Mouse (Mus musculus) testis, adult 2 months (tissue): ENCODE results near the gene Tnrc6b. TPM values are rescaled to one million over a fixed set of nuclear protein-coding genes. Genes with fewer than 3 reads are reported as not detected.
A peak's percentile ranks its signal among the peaks of the same experiment; 100 is the strongest.

Experiments
- H3K27ac ChIP-seq: fragments of 200-500 bp; 2 replicates; pipeline ENCODE4 v1.5.1; 2012; ENCODE audit warnings: low read depth, low read length; ENCODE audit not compliant: control insufficient read depth, insufficient read depth
- H3K27me3 ChIP-seq: fragments of 200-500 bp; 2 replicates; pipeline ENCODE4 v1.6.1; 2012; ENCODE audit warnings: mild to moderate bottlenecking, low read length, moderate library complexity; ENCODE audit not compliant: control insufficient read depth, insufficient read depth
- H3K36me3 ChIP-seq: fragments of 200-500 bp; 2 replicates; pipeline ENCODE4 v1.6.1; 2012; ENCODE audit warnings: mild to moderate bottlenecking, low read length; ENCODE audit not compliant: control insufficient read depth, insufficient read depth
- H3K4me1 ChIP-seq: fragments of 200-500 bp; 2 replicates; pipeline ENCODE4 v1.6.1; 2012; ENCODE audit warnings: low read length; ENCODE audit not compliant: control insufficient read depth, insufficient read depth
- H3K4me3 ChIP-seq: fragments of 200-500 bp; 2 replicates; pipeline ENCODE4 v1.5.1; 2012; ENCODE audit warnings: low read depth, mild to moderate bottlenecking, low read length, moderate library complexity, mixed read lengths; ENCODE audit not compliant: control insufficient read depth
- CTCF ChIP-seq: fragments of 200-500 bp; IDR thresholded peaks from 2 replicates; pipeline ENCODE4 v1.5.1; 2012; ENCODE audit warnings: low read depth, mild to moderate bottlenecking, inconsistent platforms, low read length, moderate library complexity; ENCODE audit not compliant: control insufficient read depth, insufficient read depth, insufficient replicate concordance
- POLR2A ChIP-seq: fragments of 200-500 bp; IDR thresholded peaks from 2 replicates; pipeline ENCODE4 v1.6.1; 2012; ENCODE audit warnings: low read depth, mild to moderate bottlenecking, inconsistent platforms, low read length, moderate library complexity; ENCODE audit not compliant: control insufficient read depth
- polyA plus RNA-seq: library from polyadenylated mRNA; depleted of rRNA; stranded (reverse); fragments of >200 nt; gene quantifications from 2 replicates; pipeline ENCODE4 v1.2.3, GENCODE M21; 2012

The Tnrc6b gene
- polyA plus RNA-seq, 1 experiment, result 26.5 TPM

GRCm38 (mm10) chr15:80948145-80949135 lies 237.3 kb downstream of the Tnrc6b start, which contains the start of gene Adsl:
TSS of gene Adsl (plus strand) at chr15:80948490.
- no peaks in the 10 kb centered on the region for H3K36me3 ChIP-seq
- H3K4me1 ChIP-seq, result peaks cover 4% of the 10 kb centered on the region
- H3K27ac ChIP-seq, result peak within 1 kb of the TSS; percentile 93
- H3K27me3 ChIP-seq, result no peaks in the 10 kb centered on the region
- TF ChIP-seq POLR2A, result peak; percentile 95
- peak; percentile 100 for TF ChIP-seq CTCF
- peak within 1 kb of the TSS; percentile 95 for H3K4me3 ChIP-seq

- H3K4me1 ChIP-seq, result peaks cover 4% of the 10 kb centered on the region
- no peak overlapping the region for H3K4me3 ChIP-seq
- no peak overlapping the region for H3K27ac ChIP-seq
- TF ChIP-seq CTCF, result no peak
- TF ChIP-seq POLR2A, result no peak
- H3K27me3 ChIP-seq, result no peaks in the 10 kb centered on the region
- no peaks in the 10 kb centered on the region for H3K36me3 ChIP-seq
Observed at GRCm38 (mm10) chr15:80949431-80949830, 238.3 kb downstream of the Tnrc6b start.

- Histone ChIP-seq H3K4me3 (no peak overlapping the region), H3K36me3 (no peaks in the 10 kb centered on the region), H3K4me1 (peaks cover 4% of the 10 kb centered on the region), H3K27me3 (no peaks in the 10 kb centered on the region), H3K27ac (no peak overlapping the region)
- TF ChIP-seq POLR2A (no peak), CTCF (no peak)
Observed at GRCm38 (mm10) chr15:80950055-80950454, 238.9 kb downstream of the Tnrc6b start.

DNA sequence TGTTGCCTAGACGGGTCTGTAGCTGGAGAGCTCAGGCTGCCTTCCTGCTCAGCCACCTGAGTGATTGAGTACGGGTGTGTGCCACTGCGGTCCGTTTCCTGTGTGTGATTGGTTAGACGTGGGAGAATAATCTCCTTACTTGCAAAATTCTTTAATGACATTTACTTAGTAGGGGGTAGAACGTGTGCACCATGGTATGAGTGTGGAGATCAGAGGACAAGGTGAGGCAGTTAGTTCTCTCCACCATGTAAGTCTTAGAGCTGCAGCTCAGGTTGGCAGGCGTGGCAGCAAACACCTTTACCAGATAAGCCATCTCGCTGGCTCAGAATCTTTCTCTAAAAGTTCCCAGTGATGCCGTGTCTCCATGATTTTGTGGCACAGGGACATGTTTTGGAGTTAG lies 242.9 kb downstream of the Tnrc6b start:
- Histone ChIP-seq H3K36me3 (no peaks in the 10 kb centered on the region; the same call in 1 of the 2 replicates), H3K4me3 (no peak overlapping the region), H3K4me1 (0 out of 2 replicates have a peak, but pooled peaks cover 2% of the 10 kb centered on the region), H3K27ac (no peak overlapping the region), H3K27me3 (no peaks in the 10 kb centered on the region)
- TF ChIP-seq POLR2A (no peak), CTCF (no peak)

GRCm38 (mm10) chr15:80954861-80955260 lies 243.7 kb downstream of the Tnrc6b start:
- Histone ChIP-seq H3K27ac (no peak overlapping the region), H3K27me3 (no peaks in the 10 kb centered on the region), H3K4me3 (no peak overlapping the region), H3K4me1 (no peaks in the 10 kb centered on the region), H3K36me3 (no peaks in the 10 kb centered on the region; the same call in 1 of the 2 replicates)
- no peak for TF ChIP-seq POLR2A
- no peak for TF ChIP-seq CTCF

DNA sequence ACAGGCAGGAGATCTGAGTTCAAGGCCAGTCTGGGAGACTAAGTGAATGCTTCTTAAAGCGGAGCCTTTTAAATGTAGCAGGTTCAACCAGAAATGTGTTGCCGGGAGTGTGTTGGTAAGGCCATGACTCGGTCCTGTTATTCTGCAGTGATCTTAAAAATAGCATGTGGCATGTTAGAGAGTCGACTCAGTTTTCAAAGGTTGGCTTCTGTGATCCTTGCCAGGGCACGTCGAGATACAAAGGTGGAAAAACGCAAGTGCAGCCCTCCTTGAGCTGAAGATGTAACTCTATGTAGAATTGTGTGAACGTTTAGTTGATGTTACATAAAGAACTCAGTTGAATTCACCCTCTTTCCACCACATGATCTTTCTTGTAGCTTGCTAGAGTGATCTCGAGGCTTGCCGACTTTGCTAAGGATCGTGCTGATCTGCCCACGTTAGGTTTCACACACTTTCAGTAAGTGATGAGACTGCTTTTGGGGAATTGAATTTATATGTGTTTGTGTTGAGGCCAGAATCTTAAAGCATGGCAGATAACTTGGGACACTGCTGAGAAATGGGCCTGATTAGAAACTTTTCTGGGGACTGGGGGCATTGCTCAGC lies 244.8 kb downstream of the Tnrc6b start:
- TF ChIP-seq CTCF (no peak), POLR2A (no peak)
- Histone ChIP-seq H3K4me3 (no peak overlapping the region), H3K36me3 (peaks cover 1% of the 10 kb centered on the region; the same call in 1 of the 2 replicates), H3K4me1 (no peaks in the 10 kb centered on the region), H3K27me3 (no peaks in the 10 kb centered on the region), H3K27ac (no peak overlapping the region)

- TF ChIP-seq POLR2A (no peak), CTCF (no peak)
- Histone ChIP-seq H3K4me3 (no peak overlapping the region), H3K36me3 (peaks cover 8% of the 10 kb centered on the region), H3K4me1 (peaks cover 2% of the 10 kb centered on the region), H3K27ac (no peak overlapping the region), H3K27me3 (no peaks in the 10 kb centered on the region)
Observed at GRCm38 (mm10) chr15:80969371-80969770, 258.3 kb downstream of the Tnrc6b start.
